Mouse (Mus musculus) gastrocnemius, postnatal 14 days (tissue): ENCODE results near the gene Ctla4. TPM values are rescaled to one million over a fixed set of nuclear protein-coding genes. Genes with fewer than 3 reads are reported as not detected.

Experiments
- DNase-seq: peaks from one replicate; pipeline ENCODE4 v3.0.0; 2021; ENCODE audit warnings: mixed read lengths
- intact Hi-C: fragments of 180-260 bp; cut with DNase I; formaldehyde crosslinking; loops from one replicate; pipeline ENCODE4 v1.15.1; 2025; ENCODE audit warnings: low total_unique reads
- long read RNA-seq, 2 experiments: library from polyadenylated mRNA; stranded (forward); transcript quantifications; one replicate each; pipeline ENCODE4 v2.0.0; 2021
- total RNA-seq, 2 experiments: library from RNA; stranded (reverse); gene quantifications; 2 replicates each; pipeline ENCODE4 v1.2.3; 2021

Gene Ctla4
- total RNA-seq, result not detected
- long read RNA-seq, experiment 1, result 0 reads
- long read RNA-seq, experiment 2, result 0 reads

DNA sequence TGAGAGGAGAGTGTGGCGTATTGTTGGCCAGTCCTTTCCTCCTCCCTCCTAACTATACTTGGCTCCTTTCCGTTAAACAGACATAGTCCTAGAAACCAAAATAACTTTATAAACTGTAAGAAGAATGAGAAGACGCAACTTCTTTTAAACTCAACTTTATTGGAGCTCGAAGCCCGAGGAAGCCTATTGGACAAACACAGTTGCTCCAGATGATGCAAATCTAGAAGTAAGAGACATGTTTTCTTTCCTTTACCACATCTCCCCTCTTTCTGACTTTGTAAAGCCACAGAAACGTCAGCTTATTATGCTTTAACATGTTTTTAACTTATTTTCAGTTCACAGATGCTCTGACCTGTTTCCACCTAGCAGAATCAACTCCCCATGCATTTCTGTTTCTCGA is at the start of gene Ctla4:
TSS of gene Ctla4 (plus strand) at position 20 of the 400 bp plus-strand sequence.
- intact Hi-C loops, result loop anchor here (5.0 kb wide), 1 partner anchor 65 kb away; no protein-coding TSS in a partner anchor
- no peak for DNase-seq

- no peak for DNase-seq
- intact Hi-C loops, result no loop called here
These were observed 47.6 kb upstream of the Ctla4 start for GRCm38 (mm10) chr1:60839161-60839560.

DNA sequence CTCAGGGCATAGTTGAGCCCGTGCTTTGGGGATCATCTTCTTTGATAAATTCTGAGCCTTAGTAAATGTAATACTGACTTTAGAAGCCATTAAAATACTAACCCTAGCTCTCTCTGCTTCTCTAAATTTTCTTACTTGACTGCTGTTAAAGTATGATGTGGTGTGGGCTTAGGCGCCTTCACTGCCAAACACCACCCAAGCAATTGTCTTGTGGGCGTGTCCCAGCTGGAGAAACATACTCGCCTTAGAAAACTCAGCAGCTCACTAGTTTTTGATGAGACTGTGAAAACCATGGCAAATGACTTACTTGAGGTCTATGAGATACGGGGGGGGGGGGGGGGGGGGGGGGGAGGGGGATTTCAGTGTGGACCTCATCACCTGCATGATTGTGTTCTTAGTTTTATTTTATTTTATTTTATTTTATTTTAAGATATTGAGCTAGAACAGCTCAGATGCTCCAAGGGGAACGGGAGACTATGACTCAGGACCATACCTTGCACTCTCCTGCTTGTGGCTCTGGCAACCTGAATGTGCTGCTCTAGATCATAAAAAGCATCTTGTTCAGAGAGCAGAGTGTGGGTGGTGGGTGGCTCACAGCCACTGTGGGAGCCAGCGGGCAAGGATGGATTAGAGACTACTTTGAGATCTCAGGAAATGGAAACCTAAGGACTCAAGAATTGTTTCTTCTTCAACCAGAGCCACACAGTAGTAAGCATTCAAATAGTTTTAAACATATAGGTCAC is 41.3 kb upstream of the Ctla4 start:
- no peak for DNase-seq
- intact Hi-C loops, result no loop called here

DNA sequence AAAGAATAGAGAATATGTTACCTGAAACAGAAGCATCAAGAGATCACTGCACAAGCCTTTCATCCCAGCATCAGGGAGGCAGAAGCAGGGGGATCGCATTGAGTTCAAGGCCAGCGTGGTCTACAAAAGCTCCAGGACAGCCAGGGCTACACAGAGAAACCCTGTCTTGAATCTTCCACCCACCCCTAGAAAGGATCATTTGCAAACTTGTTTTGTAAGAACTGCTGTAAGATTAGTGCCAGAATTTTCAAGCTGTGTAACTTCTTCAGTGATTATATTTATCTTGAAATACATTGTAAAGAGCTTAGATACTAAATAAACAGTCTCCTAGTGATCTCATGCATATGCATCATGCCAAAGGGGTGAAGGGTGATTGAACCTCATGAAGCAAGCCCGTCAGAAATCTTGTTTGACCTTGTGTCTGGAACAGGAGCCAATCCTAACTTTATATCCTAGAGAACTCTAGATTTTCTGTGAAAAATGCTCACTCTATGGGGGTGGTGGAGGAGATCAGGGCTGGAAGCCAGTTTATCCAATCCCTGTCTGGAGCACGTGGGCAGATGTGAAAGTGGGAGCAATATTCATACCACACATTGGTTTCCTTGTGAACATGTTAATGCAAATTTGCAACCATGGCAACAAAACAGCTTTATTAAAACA is 40.1 kb upstream of the Ctla4 start:
- intact Hi-C loops, result no loop called here
- no peak for DNase-seq

- DNase-seq, result no peak
- intact Hi-C loops, result no loop called here
These were observed 37.7 kb upstream of the Ctla4 start for GRCm38 (mm10) chr1:60849112-60849511.

GRCm38 (mm10) chr1:60849816-60850215 is 37.0 kb upstream of the Ctla4 start:
- intact Hi-C loops, result loop anchor here (10.0 kb wide), 1 partner anchor 315 kb away; no protein-coding TSS in a partner anchor
- no peak for DNase-seq

DNA sequence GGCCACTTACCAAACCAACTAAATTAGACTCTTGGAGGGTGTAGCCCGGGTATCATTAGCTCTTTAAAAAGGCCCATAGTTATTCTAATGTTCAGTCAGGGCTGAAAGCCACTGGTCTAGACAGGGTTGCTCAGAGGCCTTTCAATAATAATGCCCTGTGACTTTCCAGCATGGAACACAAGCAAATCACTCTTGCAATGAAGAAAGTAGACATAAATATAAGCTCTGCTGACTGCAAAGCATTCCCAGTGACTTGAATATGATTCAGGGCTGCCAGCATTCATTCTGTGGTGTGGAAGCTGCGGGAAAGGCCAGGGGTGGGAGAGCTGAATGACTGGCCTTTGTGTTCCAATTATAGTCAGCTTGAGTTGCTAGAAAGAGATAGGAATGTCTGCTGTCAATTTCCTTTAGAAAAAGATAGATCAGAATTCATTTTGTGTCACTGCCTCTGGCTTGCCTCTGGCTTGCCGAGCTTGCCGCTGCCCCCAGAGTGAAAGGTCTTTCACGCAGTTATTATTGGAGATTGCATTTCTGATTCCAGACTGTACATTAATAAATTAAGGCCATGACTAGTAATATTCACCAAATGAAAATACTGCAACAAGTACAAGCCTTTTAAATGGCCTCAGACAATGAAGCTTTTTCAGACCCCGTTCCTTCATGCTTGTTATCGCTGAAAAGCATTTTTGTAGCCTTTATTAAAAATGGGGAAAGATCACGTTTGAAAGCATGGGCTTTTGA is 35.6 kb upstream of the Ctla4 start:
- intact Hi-C loops, result loop anchor here (10.0 kb wide), 1 partner anchor 316 kb away; no protein-coding TSS in a partner anchor
- no peak for DNase-seq

GRCm38 (mm10) chr1:60852075-60852769 is 34.6 kb upstream of the Ctla4 start:
- no peak for DNase-seq
- intact Hi-C loops, result loop anchor here (10.0 kb wide), 1 partner anchor 317 kb away; no protein-coding TSS in a partner anchor

DNA sequence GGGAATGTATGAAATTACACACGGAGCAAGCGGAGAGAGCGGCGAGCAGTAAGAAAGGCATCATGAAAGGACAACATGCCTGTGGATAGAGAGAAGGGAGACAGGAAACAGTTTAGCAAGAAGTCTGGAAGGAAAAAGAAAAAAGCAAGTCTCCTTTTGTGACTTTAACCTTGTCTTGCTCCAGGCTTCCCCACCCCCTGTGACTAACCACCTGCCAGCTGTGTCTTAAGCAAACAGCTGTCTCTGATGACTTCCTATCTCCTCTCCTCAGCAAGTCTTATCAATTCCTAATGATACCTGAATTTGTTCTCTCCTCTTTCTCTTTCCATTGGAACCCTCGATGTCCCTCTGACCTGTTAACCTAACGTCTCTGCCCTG is 34.0 kb upstream of the Ctla4 start:
- intact Hi-C loops, result loop anchor here (10.0 kb wide), 1 partner anchor 318 kb away; no protein-coding TSS in a partner anchor
- no peak for DNase-seq

GRCm38 (mm10) chr1:60853330-60853956 is 33.4 kb upstream of the Ctla4 start:
- intact Hi-C loops, result loop anchor here (10.0 kb wide), 1 partner anchor 319 kb away; no protein-coding TSS in a partner anchor
- DNase-seq, result no peak

DNA sequence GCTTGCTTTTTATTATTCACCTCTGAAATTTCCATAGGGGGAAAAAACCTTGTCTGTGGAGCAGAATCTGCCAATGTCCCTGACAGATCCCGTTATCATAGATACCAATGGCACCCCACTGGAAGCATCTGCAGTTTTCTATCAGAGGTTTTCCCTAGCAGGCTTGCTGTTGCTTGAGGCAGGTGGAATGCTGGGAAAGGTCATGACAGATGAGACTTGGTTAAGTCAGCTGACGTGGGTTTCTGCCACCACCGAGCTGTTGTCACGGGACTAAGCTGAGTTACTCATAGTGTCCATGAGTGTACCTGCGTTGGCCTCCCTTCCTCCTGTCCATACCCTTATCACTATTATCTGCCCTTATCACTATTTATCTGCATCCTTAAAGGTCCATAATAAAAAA is 32.8 kb upstream of the Ctla4 start:
- DNase-seq, result no peak
- intact Hi-C loops, result loop anchor here (10.0 kb wide), 1 partner anchor 319 kb away; no protein-coding TSS in a partner anchor

- intact Hi-C loops, result loop anchor here (10.0 kb wide), 1 partner anchor 323 kb away; no protein-coding TSS in a partner anchor
- no peak for DNase-seq
These were observed 29.2 kb upstream of the Ctla4 start for GRCm38 (mm10) chr1:60857351-60858220.

- no peak for DNase-seq
- intact Hi-C loops, result loop anchor here (10.0 kb wide), 1 partner anchor 324 kb away; no protein-coding TSS in a partner anchor
These were observed 27.6 kb upstream of the Ctla4 start for GRCm38 (mm10) chr1:60859159-60859558.

- intact Hi-C loops, result loop anchor here (10.0 kb wide), 1 partner anchor 325 kb away; no protein-coding TSS in a partner anchor
- no peak for DNase-seq
These were observed 27.0 kb upstream of the Ctla4 start for GRCm38 (mm10) chr1:60859842-60860241.

- intact Hi-C loops, result no loop called here
- DNase-seq, result no peak
These were observed 26.3 kb upstream of the Ctla4 start for GRCm38 (mm10) chr1:60860357-60860946.

- intact Hi-C loops, result no loop called here
- no peak for DNase-seq
These were observed 25.8 kb upstream of the Ctla4 start for GRCm38 (mm10) chr1:60860955-60861354.

DNA sequence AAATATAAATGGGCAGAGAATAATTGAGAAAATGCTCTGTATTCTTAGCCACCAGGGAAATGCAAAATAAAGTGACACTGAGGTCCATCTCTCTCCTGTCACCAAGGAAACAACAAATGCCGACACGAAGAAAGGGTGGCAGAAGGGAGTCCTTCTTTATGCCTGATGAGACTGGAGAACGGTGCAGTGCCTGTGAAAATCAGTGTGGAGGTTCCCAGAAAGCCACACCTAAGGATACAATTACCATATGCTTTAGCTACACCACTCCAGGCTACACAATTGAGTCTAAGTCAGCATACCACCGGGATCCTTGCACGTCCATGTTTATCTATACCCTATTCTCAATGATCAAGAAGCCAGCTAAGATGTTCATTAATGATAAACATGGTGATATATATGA is 25.4 kb upstream of the Ctla4 start:
- intact Hi-C loops, result no loop called here
- no peak for DNase-seq
